Mouse (Mus musculus): ENCODE results near the gene Coq8b. TPM values are rescaled to one million over a fixed set of nuclear protein-coding genes. Genes with fewer than 3 reads are reported as not detected.

Coq8b gene
- polyA plus RNA-seq, 1 experiment from 2014 or later: 15.1 TPM

- Histone ChIP-seq H3K27ac (ENCODE audit: low read depth, low read length) (no peak overlapping the region), H3K4me1 (replicated peaks; ENCODE audit: control insufficient read depth, insufficient read depth, low read length) (no peaks in the 10 kb centered on the region), H3K9ac (ENCODE audit: low read length) (no peak overlapping the region), H3K4me2 (ENCODE audit: low read depth, low read length, severe bottlenecking) (no peak overlapping the region), H3K27me3 (ENCODE audit: control insufficient read depth, insufficient read depth, low read length) (no peaks in the 10 kb centered on the region), H3K4me3 (ENCODE audit: low read depth, low read length) (no peak overlapping the region), H3K36me3 (ENCODE audit: control insufficient read depth, insufficient read depth, low read length) (peaks cover 10% of the 10 kb centered on the region), H3K9me3 (ENCODE audit: control insufficient read depth, low read length) (no peaks in the 10 kb centered on the region)
- DNase-seq (ENCODE audit: low spot score) (no peak), ATAC-seq (replicated peaks; ENCODE audit: low FRiP score) (no peak)
- 84% methylated on average over 20 of the region's 20 CpGs for WGBS
These were observed 33.8 kb downstream of the Coq8b start for GRCm38 (mm10) chr7:27266515-27267128.

- no peak for ATAC-seq (replicated peaks; ENCODE audit: low FRiP score)
These were observed 38.6 kb downstream of the Coq8b start for GRCm38 (mm10) chr7:27271423-27271822.

GRCm38 (mm10) chr7:27273739-27274351 is 41.0 kb downstream of the Coq8b start:
- H3K36me3 ChIP-seq (ENCODE audit: control insufficient read depth, insufficient read depth, low read length): peaks cover 14% of the 10 kb centered on the region
- no peaks in the 10 kb centered on the region for H3K9me3 ChIP-seq (ENCODE audit: control insufficient read depth, low read length)
- DNase-seq (ENCODE audit: low spot score): peak; percentile 79
- H3K9ac ChIP-seq (ENCODE audit: low read length): no peak overlapping the region
- no peak overlapping the region for H3K27ac ChIP-seq (ENCODE audit: low read depth, low read length)
- H3K27me3 ChIP-seq (ENCODE audit: control insufficient read depth, insufficient read depth, low read length): no peaks in the 10 kb centered on the region
- no peaks in the 10 kb centered on the region for H3K4me1 ChIP-seq (replicated peaks; ENCODE audit: control insufficient read depth, insufficient read depth, low read length)
- no peak overlapping the region for H3K4me3 ChIP-seq (ENCODE audit: low read depth, low read length)
- 51% methylated on average over 32 of the region's 32 CpGs for WGBS
- H3K4me2 ChIP-seq (ENCODE audit: low read depth, low read length, severe bottlenecking): no peak overlapping the region
- no peak for ATAC-seq (replicated peaks; ENCODE audit: low FRiP score)

More at GRCm38 (mm10) chr7:27271423-27271822, 38.6 kb downstream of the Coq8b start:
- H3K9me3 ChIP-seq (ENCODE audit: control insufficient read depth, low read length): no peaks in the 10 kb centered on the region
- no peaks in the 10 kb centered on the region for H3K4me1 ChIP-seq (replicated peaks; ENCODE audit: control insufficient read depth, insufficient read depth, low read length)
- no peak overlapping the region for H3K27ac ChIP-seq (ENCODE audit: low read depth, low read length)
- no peak overlapping the region for H3K4me3 ChIP-seq (ENCODE audit: low read depth, low read length)
- H3K9ac ChIP-seq (ENCODE audit: low read length): no peak overlapping the region
- peaks cover 10% of the 10 kb centered on the region for H3K36me3 ChIP-seq (ENCODE audit: control insufficient read depth, insufficient read depth, low read length)
- 91% methylated on average over 8 of the region's 8 CpGs for WGBS
- no peak for DNase-seq (ENCODE audit: low spot score)
- no peak overlapping the region for H3K4me2 ChIP-seq (ENCODE audit: low read depth, low read length, severe bottlenecking)
- H3K27me3 ChIP-seq (ENCODE audit: control insufficient read depth, insufficient read depth, low read length): no peaks in the 10 kb centered on the region

- peaks cover 10% of the 10 kb centered on the region for H3K36me3 ChIP-seq (ENCODE audit: control insufficient read depth, insufficient read depth, low read length)
- DNase-seq (ENCODE audit: low spot score): no peak
- ATAC-seq (replicated peaks; ENCODE audit: low FRiP score): no peak
- no peaks in the 10 kb centered on the region for H3K9me3 ChIP-seq (ENCODE audit: control insufficient read depth, low read length)
- no peak overlapping the region for H3K4me3 ChIP-seq (ENCODE audit: low read depth, low read length)
- H3K27me3 ChIP-seq (ENCODE audit: control insufficient read depth, insufficient read depth, low read length): no peaks in the 10 kb centered on the region
- H3K9ac ChIP-seq (ENCODE audit: low read length): no peak overlapping the region
- no peaks in the 10 kb centered on the region for H3K4me1 ChIP-seq (replicated peaks; ENCODE audit: control insufficient read depth, insufficient read depth, low read length)
- no peak overlapping the region for H3K4me2 ChIP-seq (ENCODE audit: low read depth, low read length, severe bottlenecking)
- H3K27ac ChIP-seq (ENCODE audit: low read depth, low read length): no peak overlapping the region
- WGBS: 95% methylated on average over 4 of the region's 4 CpGs
These were observed 42.1 kb downstream of the Coq8b start for GRCm38 (mm10) chr7:27274916-27275315.

- Histone ChIP-seq H3K27ac (ENCODE audit: low read depth, low read length) (no peak overlapping the region), H3K4me2 (ENCODE audit: low read depth, low read length, severe bottlenecking) (no peak overlapping the region), H3K4me1 (replicated peaks; ENCODE audit: control insufficient read depth, insufficient read depth, low read length) (no peaks in the 10 kb centered on the region), H3K9me3 (ENCODE audit: control insufficient read depth, low read length) (no peaks in the 10 kb centered on the region), H3K4me3 (ENCODE audit: low read depth, low read length) (no peak overlapping the region), H3K9ac (ENCODE audit: low read length) (no peak overlapping the region), H3K36me3 (ENCODE audit: control insufficient read depth, insufficient read depth, low read length) (peaks cover 13% of the 10 kb centered on the region), H3K27me3 (ENCODE audit: control insufficient read depth, insufficient read depth, low read length) (no peaks in the 10 kb centered on the region)
- DNase-seq (ENCODE audit: low spot score) (no peak), ATAC-seq (replicated peaks; ENCODE audit: low FRiP score) (no peak)
- WGBS: 68% methylated on average over 7 of the region's 7 CpGs
These were observed 43.2 kb downstream of the Coq8b start for GRCm38 (mm10) chr7:27276021-27276420.

GRCm38 (mm10) chr7:27277191-27277590 is 44.4 kb downstream of the Coq8b start:
- no peak for DNase-seq (ENCODE audit: low spot score)
- H3K9me3 ChIP-seq (ENCODE audit: control insufficient read depth, low read length): no peaks in the 10 kb centered on the region
- ATAC-seq (replicated peaks; ENCODE audit: low FRiP score): no peak
- H3K36me3 ChIP-seq (ENCODE audit: control insufficient read depth, insufficient read depth, low read length): peaks cover 13% of the 10 kb centered on the region
- no peak overlapping the region for H3K4me2 ChIP-seq (ENCODE audit: low read depth, low read length, severe bottlenecking)
- no peak overlapping the region for H3K27ac ChIP-seq (ENCODE audit: low read depth, low read length)
- no peaks in the 10 kb centered on the region for H3K27me3 ChIP-seq (ENCODE audit: control insufficient read depth, insufficient read depth, low read length)
- H3K9ac ChIP-seq (ENCODE audit: low read length): no peak overlapping the region
- no peak overlapping the region for H3K4me3 ChIP-seq (ENCODE audit: low read depth, low read length)
- no peaks in the 10 kb centered on the region for H3K4me1 ChIP-seq (replicated peaks; ENCODE audit: control insufficient read depth, insufficient read depth, low read length)
- WGBS: 89% methylated on average over 3 of the region's 3 CpGs

- Histone ChIP-seq H3K27me3 (ENCODE audit: control insufficient read depth, insufficient read depth, low read length) (no peaks in the 10 kb centered on the region), H3K9me3 (ENCODE audit: control insufficient read depth, low read length) (no peaks in the 10 kb centered on the region), H3K4me3 (ENCODE audit: low read depth, low read length) (no peak overlapping the region), H3K9ac (ENCODE audit: low read length) (no peak overlapping the region), H3K4me2 (ENCODE audit: low read depth, low read length, severe bottlenecking) (no peak overlapping the region), H3K36me3 (ENCODE audit: control insufficient read depth, insufficient read depth, low read length) (peaks cover 10% of the 10 kb centered on the region), H3K4me1 (replicated peaks; ENCODE audit: control insufficient read depth, insufficient read depth, low read length) (no peaks in the 10 kb centered on the region), H3K27ac (ENCODE audit: low read depth, low read length) (no peak overlapping the region)
- ATAC-seq (replicated peaks; ENCODE audit: low FRiP score) (no peak), DNase-seq (ENCODE audit: low spot score) (no peak)
- WGBS: 73% methylated on average over 13 of the region's 13 CpGs
These were observed 48.9 kb downstream of the Coq8b start for GRCm38 (mm10) chr7:27281717-27282116.

GRCm38 (mm10) chr7:27282225-27282624 is 49.4 kb downstream of the Coq8b start:
- ATAC-seq (replicated peaks; ENCODE audit: low FRiP score): no peak
- H3K36me3 ChIP-seq (ENCODE audit: control insufficient read depth, insufficient read depth, low read length): peaks cover 5% of the 10 kb centered on the region

More at GRCm38 (mm10) chr7:27282225-27282624, 49.4 kb downstream of the Coq8b start:
- no peak overlapping the region for H3K9ac ChIP-seq (ENCODE audit: low read length)
- WGBS: 71% methylated on average over 4 of the region's 4 CpGs
- no peaks in the 10 kb centered on the region for H3K27me3 ChIP-seq (ENCODE audit: control insufficient read depth, insufficient read depth, low read length)
- H3K4me3 ChIP-seq (ENCODE audit: low read depth, low read length): no peak overlapping the region
- DNase-seq (ENCODE audit: low spot score): no peak
- no peaks in the 10 kb centered on the region for H3K4me1 ChIP-seq (replicated peaks; ENCODE audit: control insufficient read depth, insufficient read depth, low read length)
- H3K27ac ChIP-seq (ENCODE audit: low read depth, low read length): no peak overlapping the region
- H3K4me2 ChIP-seq (ENCODE audit: low read depth, low read length, severe bottlenecking): no peak overlapping the region
- H3K9me3 ChIP-seq (ENCODE audit: control insufficient read depth, low read length): no peaks in the 10 kb centered on the region

All from forebrain, embryonic 11.5 days (tissue).